Mouse (Mus musculus) hindbrain, embryonic 14.5 days (tissue): ENCODE results near the gene Thap8. TPM values are rescaled to one million over a fixed set of nuclear protein-coding genes. Genes with fewer than 3 reads are reported as not detected.

ENCODE experiments used
- ATAC-seq: fragments of 200-750 bp; cut with Nextera tagmentation; 2 replicates; pipeline ENCODE4 v1.8.0; 2017; ENCODE audit warnings: moderate number of reproducible peaks, mild to moderate bottlenecking, moderate TSS enrichment, moderate library complexity; ENCODE audit not compliant: low FRiP score
- DNase-seq: peaks from one replicate; pipeline ENCODE4 v3.0.0-alpha.2; 2015; ENCODE audit warnings: low spot score
- H3K27ac ChIP-seq: fragments of 300-500 bp; sonication (generic); 2 replicates; pipeline ENCODE4 v1.5.1; 2014; ENCODE audit warnings: mild to moderate bottlenecking, moderate library complexity
- H3K27me3 ChIP-seq: fragments of 300-500 bp; sonication (generic); 2 replicates; pipeline ENCODE4 v1.6.1; 2014; ENCODE audit warnings: mild to moderate bottlenecking, low read length, mixed read lengths; ENCODE audit not compliant: control insufficient read depth, insufficient read depth
- H3K36me3 ChIP-seq: fragments of 300-500 bp; sonication (generic); replicated peaks from 2 replicates; pipeline ENCODE4 v1.6.1; 2014; ENCODE audit not compliant: control insufficient read depth, insufficient read depth
- H3K4me1 ChIP-seq: fragments of 300-500 bp; sonication (generic); replicated peaks from 2 replicates; pipeline ENCODE4 v1.6.1; 2014; ENCODE audit warnings: antibody characterized with exemption, low read length, mixed read lengths; ENCODE audit not compliant: control insufficient read depth, insufficient read depth
- H3K4me2 ChIP-seq: fragments of 300-500 bp; sonication (generic); replicated peaks from 2 replicates; pipeline ENCODE4 v1.6.1; 2014; ENCODE audit warnings: mild to moderate bottlenecking, moderate library complexity
- H3K4me3 ChIP-seq: fragments of 300-500 bp; sonication (generic); replicated peaks from 2 replicates; pipeline ENCODE4 v1.5.1; 2014; ENCODE audit warnings: mild to moderate bottlenecking, low read length
- H3K9ac ChIP-seq: fragments of 300-500 bp; sonication (generic); 2 replicates; pipeline ENCODE4 v1.6.1; 2014
- H3K9me3 ChIP-seq: fragments of 300-500 bp; sonication (generic); 2 replicates; pipeline ENCODE4 v1.6.1; 2016; ENCODE audit warnings: low read length; ENCODE audit not compliant: control insufficient read depth
- WGBS: fragments of 180-500 bp; shearing (Covaris S2); extraction: QIAGEN DNeasy Blood & Tissue Kit; methylation state at CpG from one replicate; pipeline ENCODE4 v1.1.7; 2014; 5-methylcytosine and 5-hydroxymethylcytosine counted together
- polyA plus RNA-seq: library from polyadenylated mRNA; unstranded; fragments of >200 nt; fragmentation: Nextera tagmentation; extraction: Ambion mirVana; gene quantifications from 2 replicates; pipeline ENCODE4 v1.2.1, GENCODE M21; 2014

Thap8 gene
- polyA plus RNA-seq, 1 experiment from 2014 or later: 0.43 TPM

DNA sequence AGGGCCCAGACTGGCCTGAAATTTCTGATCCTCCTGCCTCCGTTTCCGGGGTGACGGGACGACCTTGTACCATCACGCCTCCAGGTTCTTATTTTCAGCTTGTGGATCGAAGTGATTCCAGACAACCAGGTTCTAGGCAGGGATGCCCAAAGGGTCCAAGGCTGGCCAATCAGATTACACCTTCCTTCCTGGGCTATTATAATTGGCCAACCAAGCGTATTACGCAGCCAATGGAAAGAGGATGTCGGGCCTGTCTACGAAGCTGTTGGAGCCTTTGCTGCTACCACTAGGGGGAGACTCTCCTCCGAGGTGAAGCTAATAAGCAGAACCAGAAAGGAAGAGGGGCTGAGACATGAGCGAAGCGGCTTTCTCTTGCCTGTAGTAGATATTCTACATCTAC is 52.0 kb downstream of the Thap8 start:
- Histone ChIP-seq H3K36me3 (no peaks in the 10 kb centered on the region), H3K27me3 (peaks cover 9% of the 10 kb centered on the region; the same call in 1 of the 2 replicates), H3K9me3 (no peaks in the 10 kb centered on the region), H3K4me3 (peak overlapping the region; percentile 15), H3K9ac (no peak overlapping the region), H3K4me2 (peak overlapping the region; percentile 47), H3K27ac (peak overlapping the region; percentile 27), H3K4me1 (peaks cover 14% of the 10 kb centered on the region; the same call in 1 of the 2 replicates)
- ATAC-seq (peak; percentile 93), DNase-seq (peak; percentile 92)
- 2% methylated on average over 13 of the region's 13 CpGs for WGBS

DNA sequence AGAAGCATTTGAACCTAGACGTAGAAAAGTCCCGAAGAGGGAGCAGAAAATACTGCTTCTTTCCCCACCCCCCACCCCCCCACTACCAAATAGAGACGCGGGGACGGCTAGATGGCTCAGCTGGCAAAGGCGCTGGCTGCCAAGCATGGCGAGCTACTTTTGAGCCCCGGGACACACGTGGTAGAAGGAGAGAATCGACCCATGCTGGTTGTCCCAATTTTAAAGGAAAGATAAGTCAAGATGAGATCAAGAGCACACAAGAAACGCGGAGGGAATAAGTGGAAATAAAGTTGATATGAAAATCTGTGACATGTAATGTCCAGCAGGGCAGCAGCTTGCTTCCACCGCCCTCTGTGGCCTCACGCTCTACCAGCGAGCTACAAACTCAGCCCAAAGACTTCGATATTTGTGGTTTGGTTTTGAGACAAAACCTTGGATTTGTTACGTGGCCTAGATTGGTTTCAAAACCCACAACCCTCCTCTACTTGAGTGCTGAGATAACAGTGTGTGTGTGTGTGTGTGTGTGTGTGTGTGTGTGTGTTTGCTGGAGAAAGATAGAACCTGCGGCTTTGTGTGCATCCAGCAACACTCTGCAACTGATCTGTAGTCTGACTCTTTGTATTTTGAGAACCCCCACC is 52.8 kb downstream of the Thap8 start:
- Histone ChIP-seq H3K4me1 (peaks cover 14% of the 10 kb centered on the region; the same call in 1 of the 2 replicates), H3K9me3 (no peaks in the 10 kb centered on the region), H3K36me3 (no peaks in the 10 kb centered on the region), H3K4me2 (peak overlapping the region; percentile 47), H3K4me3 (no peak overlapping the region), H3K27ac (no peak overlapping the region), H3K9ac (no peak overlapping the region), H3K27me3 (peaks cover 9% of the 10 kb centered on the region; the same call in 1 of the 2 replicates)
- WGBS: 68% methylated on average over 18 of the region's 18 CpGs
- ATAC-seq (no peak), DNase-seq (no peak)

DNA sequence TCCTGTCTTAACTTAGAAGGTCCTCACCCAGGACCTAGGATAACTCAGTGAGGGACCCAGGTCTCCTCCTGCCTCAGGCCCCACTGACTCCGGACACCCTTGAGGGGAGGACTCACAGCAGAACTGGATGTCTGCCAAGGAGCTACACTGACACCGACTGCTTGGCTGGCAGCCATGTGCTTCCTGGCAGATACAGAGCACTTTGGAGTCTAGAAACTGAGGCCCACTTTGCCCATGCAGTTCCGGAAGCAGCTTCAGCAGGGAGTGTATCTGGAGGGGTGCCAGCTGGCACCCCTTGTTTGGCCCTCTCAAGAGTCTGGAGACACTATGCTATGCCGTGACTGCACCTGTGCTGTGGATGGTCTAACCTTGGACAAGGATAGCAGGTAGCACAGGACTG is 53.5 kb downstream of the Thap8 start:
- H3K36me3 ChIP-seq: no peaks in the 10 kb centered on the region
- H3K27me3 ChIP-seq: peaks cover 9% of the 10 kb centered on the region; the same call in 1 of the 2 replicates
- H3K9ac ChIP-seq: no peak overlapping the region
- H3K27ac ChIP-seq: peak overlapping the region; percentile 47; the same call in 1 of the 2 replicates
- no peak overlapping the region for H3K4me3 ChIP-seq
- peaks cover 14% of the 10 kb centered on the region; the same call in 1 of the 2 replicates for H3K4me1 ChIP-seq
- 40% methylated on average over 4 of the region's 4 CpGs for WGBS
- no peaks in the 10 kb centered on the region for H3K9me3 ChIP-seq
- H3K4me2 ChIP-seq: no peak overlapping the region
- DNase-seq: peak; percentile 70
- peak; percentile 28; the same call in 1 of the 2 replicates for ATAC-seq

DNA sequence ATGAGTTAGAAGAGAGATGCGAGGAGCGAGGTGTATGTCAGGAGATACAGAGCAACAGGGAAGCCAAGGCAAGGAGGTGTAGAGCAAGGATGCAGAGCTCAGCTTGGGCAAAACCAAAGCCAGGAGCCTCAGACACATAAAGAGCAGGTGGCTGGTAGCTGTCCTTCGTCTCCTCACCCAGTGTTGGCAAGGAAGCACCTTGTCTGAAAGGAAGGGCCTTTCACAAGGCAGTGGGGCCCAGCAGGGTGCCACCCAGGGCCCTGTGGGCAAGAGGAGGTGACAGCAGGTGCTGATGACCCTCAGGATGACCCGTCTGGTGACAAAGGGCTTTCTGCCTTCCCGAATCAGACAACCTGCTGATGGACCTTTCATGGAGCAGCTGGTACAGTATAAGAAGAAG is 54.7 kb downstream of the Thap8 start:
- Histone ChIP-seq H3K4me3 (no peak overlapping the region), H3K4me1 (peaks cover 14% of the 10 kb centered on the region; the same call in 1 of the 2 replicates), H3K27me3 (peaks cover 9% of the 10 kb centered on the region; the same call in 1 of the 2 replicates), H3K4me2 (no peak overlapping the region), H3K9me3 (no peaks in the 10 kb centered on the region), H3K9ac (0 out of 2 replicates have a peak overlapping the region, but pooled peaks have one; percentile 4), H3K36me3 (no peaks in the 10 kb centered on the region), H3K27ac (no peak overlapping the region)
- 62% methylated on average over 5 of the region's 5 CpGs for WGBS
- DNase-seq: no peak
- ATAC-seq: no peak

DNA sequence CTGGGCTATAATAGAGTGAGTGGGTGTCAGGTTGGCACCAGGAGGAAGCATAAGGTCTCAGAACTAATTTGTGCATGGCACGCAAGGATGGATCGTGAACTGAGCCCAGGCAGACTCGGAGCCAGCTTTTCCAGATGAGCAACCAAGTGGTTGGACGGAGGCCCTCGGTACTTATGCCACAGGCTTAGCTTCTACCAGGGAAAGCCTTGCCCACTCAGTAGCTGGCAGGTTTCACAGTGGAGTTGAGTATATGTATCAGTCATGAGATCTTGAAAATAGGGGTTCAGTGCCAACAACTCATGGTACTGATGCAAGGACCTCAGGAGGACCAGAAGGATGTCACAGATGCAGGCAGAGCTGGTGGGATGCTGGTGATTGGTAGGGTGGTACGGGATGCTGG is 55.8 kb downstream of the Thap8 start:
- 74% methylated on average over 6 of the region's 6 CpGs for WGBS
- ATAC-seq (no peak), DNase-seq (no peak)
- no peak overlapping the region for H3K4me2 ChIP-seq
- H3K4me3 ChIP-seq: no peak overlapping the region
- H3K9ac ChIP-seq: no peak overlapping the region
- H3K36me3 ChIP-seq: no peaks in the 10 kb centered on the region
- no peak overlapping the region for H3K27ac ChIP-seq
- peaks cover 14% of the 10 kb centered on the region; the same call in 1 of the 2 replicates for H3K4me1 ChIP-seq
- no peaks in the 10 kb centered on the region for H3K9me3 ChIP-seq
- peaks cover 9% of the 10 kb centered on the region; the same call in 1 of the 2 replicates for H3K27me3 ChIP-seq

DNA sequence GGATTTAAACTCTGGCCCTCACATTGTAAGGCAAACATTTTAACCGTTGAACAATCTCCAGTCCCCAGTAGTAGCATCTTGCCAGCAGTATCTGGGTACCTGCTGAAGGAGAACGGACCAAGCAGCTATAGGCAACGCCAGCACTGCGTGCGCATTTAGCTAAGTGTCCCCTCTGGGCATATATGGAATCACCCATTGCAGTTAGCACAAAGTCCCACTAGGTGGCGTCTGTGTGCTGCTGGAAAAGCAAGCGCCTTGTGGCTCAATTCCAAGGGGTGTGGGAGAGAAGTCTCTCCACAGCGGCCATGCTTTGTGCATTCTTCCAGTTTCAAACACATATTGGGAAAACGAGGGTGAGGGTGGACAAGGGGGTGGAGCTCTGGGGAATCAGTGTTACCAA is 56.5 kb downstream of the Thap8 start:
- Histone ChIP-seq H3K27ac (no peak overlapping the region), H3K4me3 (no peak overlapping the region), H3K9ac (no peak overlapping the region), H3K4me2 (no peak overlapping the region), H3K36me3 (no peaks in the 10 kb centered on the region), H3K4me1 (peaks cover 13% of the 10 kb centered on the region; the same call in 1 of the 2 replicates), H3K9me3 (no peaks in the 10 kb centered on the region), H3K27me3 (peaks cover 9% of the 10 kb centered on the region; the same call in 1 of the 2 replicates)
- DNase-seq (peak; percentile 97), ATAC-seq (no peak)
- WGBS: 2% methylated on average over 9 of the region's 9 CpGs

DNA sequence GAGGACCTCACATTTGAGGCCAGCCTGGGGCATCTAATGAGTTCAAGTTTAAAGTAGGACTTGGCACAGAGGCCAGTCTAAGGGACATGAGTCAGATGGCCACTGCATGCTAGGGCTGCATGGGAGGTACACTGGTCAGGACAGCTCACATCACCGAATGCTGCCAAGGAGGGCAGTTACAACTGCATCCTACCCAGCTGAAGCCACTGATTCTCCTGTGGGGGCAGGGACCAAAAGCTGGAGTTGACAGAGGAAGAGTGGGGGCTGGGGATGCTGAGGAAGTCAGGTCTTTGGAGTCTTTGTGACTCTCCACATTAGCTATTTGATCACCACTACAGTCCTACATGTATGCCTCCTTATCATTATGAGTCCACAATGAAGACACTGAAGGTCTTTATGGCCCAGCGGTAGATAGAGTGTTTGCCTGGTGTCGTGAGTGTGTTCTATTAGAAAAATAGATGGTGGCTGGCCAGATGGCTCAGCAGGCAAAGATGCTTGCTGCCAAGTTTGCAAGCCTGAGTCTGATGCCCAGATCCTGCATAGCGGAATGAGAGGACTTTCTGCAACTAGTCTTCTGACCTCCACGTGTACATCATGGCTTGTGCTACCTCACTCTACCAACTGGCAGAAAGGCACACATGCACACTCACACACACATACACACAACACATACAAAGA is 59.7 kb downstream of the Thap8 start:
- H3K9me3 ChIP-seq: no peaks in the 10 kb centered on the region
- DNase-seq: no peak
- H3K27ac ChIP-seq: no peak overlapping the region
- no peak overlapping the region for H3K4me3 ChIP-seq
- H3K4me2 ChIP-seq: no peak overlapping the region
- H3K36me3 ChIP-seq: no peaks in the 10 kb centered on the region
- H3K9ac ChIP-seq: no peak overlapping the region
- no peak for ATAC-seq
- H3K27me3 ChIP-seq: peaks cover 9% of the 10 kb centered on the region; the same call in 1 of the 2 replicates
- 67% methylated on average over 5 of the region's 5 CpGs for WGBS
- H3K4me1 ChIP-seq: no peaks in the 10 kb centered on the region

Other genes with a start within 250 kb of the Thap8 start
- 10.9 and 13.6 TPM in 2 replicates for gene Zfp14, start 228.7 kb upstream of the Thap8 start, polyA plus RNA-seq
- 10.3 and 12.2 TPM in 2 replicates for gene Zfp82, start 207.2 kb upstream of the Thap8 start, polyA plus RNA-seq
- gene Gm26920, start 189.7 kb upstream of the Thap8 start, polyA plus RNA-seq: 0.96 and 2.2 TPM in 2 replicates
- gene Zfp566, start 189.6 kb upstream of the Thap8 start, polyA plus RNA-seq: 14.3 and 15.0 TPM in 2 replicates
- 88.6 and 97.8 TPM in 2 replicates for gene Zfp260, start 185.3 kb upstream of the Thap8 start, polyA plus RNA-seq
- gene Zfp382, start 158.2 kb upstream of the Thap8 start, polyA plus RNA-seq: 14.6 and 15.5 TPM in 2 replicates
- gene Zfp146, start 110.3 kb upstream of the Thap8 start, polyA plus RNA-seq: 13.2 and 14.0 TPM in 2 replicates
- 6.0 and 6.9 TPM in 2 replicates for gene Cox7a1, start 96.0 kb upstream of the Thap8 start, polyA plus RNA-seq
- 62.0 and 70.7 TPM in 2 replicates for gene Capns1, start 81.3 kb upstream of the Thap8 start, polyA plus RNA-seq
- gene Polr2i, start 48.1 kb upstream of the Thap8 start, polyA plus RNA-seq: 179 and 199 TPM in 2 replicates
- gene Tbcb, start 47.8 kb upstream of the Thap8 start, polyA plus RNA-seq: 390 and 397 TPM in 2 replicates
- not detected in 2 replicates for gene Ovol3, start 44.4 kb upstream of the Thap8 start, polyA plus RNA-seq
- 5.7 and 5.9 TPM in 2 replicates for gene Wdr62, start 325 bp downstream of the Thap8 start, polyA plus RNA-seq
- gene Clip3, start 11.6 kb downstream of the Thap8 start, polyA plus RNA-seq: 123 and 146 TPM in 2 replicates
- 119 and 123 TPM in 2 replicates for gene Alkbh6, start 28.6 kb downstream of the Thap8 start, polyA plus RNA-seq
- gene Syne4, start 34.7 kb downstream of the Thap8 start, polyA plus RNA-seq: 10.7 and 11.9 TPM in 2 replicates
- gene E130208F15Rik, start 41.6 kb downstream of the Thap8 start, polyA plus RNA-seq: not detected in 2 replicates
- gene Sdhaf1, start 43.8 kb downstream of the Thap8 start, polyA plus RNA-seq: 16.5 and 19.2 TPM in 2 replicates
- 14.5 and 15.0 TPM in 2 replicates for gene Lrfn3, start 82.7 kb downstream of the Thap8 start, polyA plus RNA-seq
- 27.2 and 35.6 TPM in 2 replicates for gene Tyrobp, start 133.7 kb downstream of the Thap8 start, polyA plus RNA-seq
- gene Hcst, start 139.8 kb downstream of the Thap8 start, polyA plus RNA-seq: 1.1 TPM in 1 of 2 replicates, not detected in the other
- gene Nfkbid, start 141.6 kb downstream of the Thap8 start, polyA plus RNA-seq: 1.8 and 2.9 TPM in 2 replicates
- gene Aplp1, start 165.4 kb downstream of the Thap8 start, polyA plus RNA-seq: 690 and 752 TPM in 2 replicates
- 1.8 and 2.4 TPM in 2 replicates for gene Kirrel2, start 177.6 kb downstream of the Thap8 start, polyA plus RNA-seq
- gene Nphs1, start 178.2 kb downstream of the Thap8 start, polyA plus RNA-seq: 0.54 and 0.83 TPM in 2 replicates
- 0.48 TPM in 1 of 2 replicates, not detected in the other for gene Prodh2, start 213.5 kb downstream of the Thap8 start, polyA plus RNA-seq